In genomic region chr3:115979000-115979399, GRCm38 (mm10) we compare ENCODE assay signal across 9 mouse cellular contexts. TPM values are rescaled to one million over a fixed set of nuclear protein-coding genes. Genes with fewer than 3 reads are reported as not detected.
DNase-seq lines count a peak whose midpoint lies in the region; ATAC-seq and TF ChIP-seq lines count a peak whose summit lies in the region.
"Had no signal": no experiment of that assay in that cellular context is flagged by ENCODE, and none has a peak within 500 bp of the region (broad histone marks: within the 10 kb centered on the region; RNA-seq: fewer than 3 reads in every experiment).

No protein-coding gene starts in this region.

- ATAC-seq in intestine, postnatal 0 days: no peak
- ATAC-seq in intestine, embryonic 16.5 days: no peak

- 27% methylated on average over 1 of the region's 1 CpGs for WGBS in intestine, postnatal 0 days
- WGBS in intestine, embryonic 16.5 days: 23% methylated on average over 1 of the region's 1 CpGs

- peak; percentile 66 for DNase-seq in thymus, postnatal 0 days (ENCODE audit: low spot score)
- no peak for DNase-seq in thymus, postnatal 25 days
- peak; percentile 32 for DNase-seq in c-Kit-positive CD71-positive TER-119-positive erythroid progenitor cells, embryonic 14.5 days (ENCODE audit: low spot score)
- no peak for DNase-seq in adrenal gland, postnatal 10 days
- no peak for DNase-seq in heart, postnatal 4 days

- no peak overlapping the region for H3K4me2 ChIP-seq in intestine, postnatal 0 days (replicated peaks; ENCODE audit: low read depth)
- no peak overlapping the region for H3K4me2 ChIP-seq in intestine, embryonic 16.5 days (ENCODE audit: low read depth, low read length)
- H3K4me2 ChIP-seq: embryonic facial prominence, embryonic 12.5 days; hindbrain, embryonic 15.5 days had no signal

- H3K36me3 ChIP-seq in intestine, postnatal 0 days (ENCODE audit: control insufficient read depth, insufficient read depth): peaks cover 60% of the 10 kb centered on the region
- H3K36me3 ChIP-seq in intestine, embryonic 16.5 days (ENCODE audit: control insufficient read depth, insufficient read depth, low read length): 0 out of 2 replicates have a peak, but pooled peaks cover 3% of the 10 kb centered on the region

- no peak overlapping the region for H3K27ac ChIP-seq in intestine, postnatal 0 days (ENCODE audit: low read depth, low read length)
- H3K27ac ChIP-seq in intestine, embryonic 16.5 days (ENCODE audit: low read length): no peak overlapping the region
- H3K27ac ChIP-seq: embryonic facial prominence, embryonic 12.5 days; hindbrain, embryonic 15.5 days had no signal

- H3K4me1 ChIP-seq in intestine, postnatal 0 days (replicated peaks; ENCODE audit: control insufficient read depth, insufficient read depth, low read length): no peaks in the 10 kb centered on the region
- H3K4me1 ChIP-seq in intestine, embryonic 16.5 days (ENCODE audit: control insufficient read depth, insufficient read depth, low read length): no peaks in the 10 kb centered on the region
- H3K4me1 ChIP-seq: embryonic facial prominence, embryonic 12.5 days; hindbrain, embryonic 15.5 days had no signal

- H3K9ac ChIP-seq in intestine, postnatal 0 days (ENCODE audit: low read depth, low read length): no peak overlapping the region
- no peak overlapping the region for H3K9ac ChIP-seq in intestine, embryonic 16.5 days (ENCODE audit: low read depth, low read length)
- H3K9ac ChIP-seq: embryonic facial prominence, embryonic 12.5 days; hindbrain, embryonic 15.5 days had no signal

- peak; percentile 53 for TF ChIP-seq CTCF in intestine, postnatal 0 days (IDR thresholded peaks at IDR 0.05; ENCODE audit: low read depth)

- no peaks in the 10 kb centered on the region for H3K27me3 ChIP-seq in intestine, postnatal 0 days (replicated peaks; ENCODE audit: control insufficient read depth, insufficient read depth, low read length)
- no peaks in the 10 kb centered on the region for H3K27me3 ChIP-seq in intestine, embryonic 16.5 days (replicated peaks; ENCODE audit: control insufficient read depth, insufficient read depth, low read length)
- H3K27me3 ChIP-seq: embryonic facial prominence, embryonic 12.5 days; hindbrain, embryonic 15.5 days had no signal

- H3K4me3 ChIP-seq in intestine, postnatal 0 days (ENCODE audit: low read depth, low read length): no peak overlapping the region
- no peak overlapping the region for H3K4me3 ChIP-seq in intestine, embryonic 16.5 days (ENCODE audit: low read length)
- H3K4me3 ChIP-seq: embryonic facial prominence, embryonic 12.5 days; hindbrain, embryonic 15.5 days had no signal

- no peaks in the 10 kb centered on the region for H3K9me3 ChIP-seq in intestine, postnatal 0 days (ENCODE audit: control insufficient read depth)
- no peaks in the 10 kb centered on the region for H3K9me3 ChIP-seq in intestine, embryonic 16.5 days (ENCODE audit: control insufficient read depth, low read length)
- H3K9me3 ChIP-seq: embryonic facial prominence, embryonic 12.5 days; hindbrain, embryonic 15.5 days had no signal

RNA-seq across cellular contexts. Expression of gene Slc30a7, which starts 28.2 kb away (rescaled TPM):
- polyA plus RNA-seq in intestine, postnatal 0 days (2015; fragmentation: Nextera tagmentation; extraction: Ambion mirVana): 34.6 and 36.9 TPM in 2 replicates
- polyA plus RNA-seq in intestine, embryonic 16.5 days (2015; fragmentation: Nextera tagmentation; extraction: Ambion mirVana): 36.2 and 38.0 TPM in 2 replicates
- 29.4 and 30.0 TPM in 2 replicates for polyA plus RNA-seq in thymus, postnatal 0 days (2015; fragmentation: Nextera tagmentation; extraction: Ambion mirVana)
- total RNA-seq in adrenal gland, postnatal 10 days (2021): 10 to 100 TPM; 34.2 to 37.4 TPM
- 10 to 100 TPM; 26.7 to 27.0 TPM for total RNA-seq in heart, postnatal 4 days (2021)

RNA-seq across cellular contexts. Expression of gene Extl2, which starts 28.3 kb away (rescaled TPM):
- 10.2 and 11.0 TPM in 2 replicates for polyA plus RNA-seq in intestine, postnatal 0 days (2015; fragmentation: Nextera tagmentation; extraction: Ambion mirVana)
- polyA plus RNA-seq in intestine, embryonic 16.5 days (2015; fragmentation: Nextera tagmentation; extraction: Ambion mirVana): 14.9 and 17.0 TPM in 2 replicates
- 11.2 and 13.3 TPM in 2 replicates for polyA plus RNA-seq in thymus, postnatal 0 days (2015; fragmentation: Nextera tagmentation; extraction: Ambion mirVana)
- total RNA-seq in adrenal gland, postnatal 10 days (2021): 10 to 100 TPM; 18.1 TPM
- 10 to 100 TPM; 18.7 to 19.1 TPM for total RNA-seq in heart, postnatal 4 days (2021)

Comparison
In these comparisons a context has a peak if more than half of its experiments do, and no peak if none do; other contexts are left out.
1. DNase-seq: peak in thymus, postnatal 0 days (single experiment) and c-Kit-positive CD71-positive TER-119-positive erythroid progenitor cells, embryonic 14.5 days (single experiment); none in thymus, postnatal 25 days (single experiment), adrenal gland, postnatal 10 days (single experiment) and heart, postnatal 4 days (single experiment).